Mouse (Mus musculus): ENCODE measurements around the gene Commd7. TPM values are rescaled to one million over a fixed set of nuclear protein-coding genes. Genes with fewer than 3 reads are reported as not detected.

The Commd7 gene
- polyA plus RNA-seq, 1 experiment: 16.2 TPM

- TF ChIP-seq POLR2A (IDR thresholded peaks at IDR 0.05; ENCODE audit: low read depth, low read length) (no peak), CTCF (IDR thresholded peaks at IDR 0.05; ENCODE audit: extremely low read depth, insufficient read length, insufficient replicate concordance, low read depth, low read length) (no peak)
- Histone ChIP-seq H3K4me1 (ENCODE audit: control insufficient read depth, insufficient read depth, insufficient read length, low read length) (peaks cover 30% of the 10 kb centered on the region), H3K27ac (ENCODE audit: insufficient read depth, low read depth, low read length) (no peak overlapping the region), H3K27me3 (ENCODE audit: control insufficient read depth, insufficient read depth, low read length) (no peaks in the 10 kb centered on the region), H3K4me3 (ENCODE audit: low read depth, low read length) (no peak overlapping the region), H3K36me3 (ENCODE audit: control insufficient read depth, insufficient read depth, low read length) (peaks cover 5% of the 10 kb centered on the region; the same call in 1 of the 2 replicates)
- 67% methylated on average over 14 of the region's 14 CpGs for WGBS
These were observed 21.9 kb downstream of the Commd7 start for GRCm38 (mm10) chr2:153610426-153611240.

DNA sequence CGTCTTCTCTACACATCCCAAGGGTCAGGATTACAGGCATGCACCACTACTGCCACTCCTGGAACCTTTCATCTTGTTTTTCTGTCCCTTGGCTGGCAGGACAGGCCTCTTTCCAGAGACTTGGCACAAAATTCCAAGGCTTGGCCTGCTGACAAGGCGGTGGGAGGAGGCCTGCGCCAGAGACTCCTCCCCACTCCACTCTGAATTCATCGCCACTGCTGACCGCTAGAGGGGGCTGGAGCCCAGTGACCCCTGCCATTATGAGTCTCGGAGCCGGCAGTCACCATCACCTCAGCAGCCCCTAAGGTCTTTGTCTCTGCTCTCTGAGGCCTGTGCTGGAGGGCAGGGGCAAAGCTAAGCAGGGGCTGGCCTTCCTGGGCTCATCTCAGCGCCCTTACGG lies 23.0 kb downstream of the Commd7 start:
- Histone ChIP-seq H3K4me1 (ENCODE audit: control insufficient read depth, insufficient read depth, insufficient read length, low read length) (peaks cover 30% of the 10 kb centered on the region), H3K27ac (ENCODE audit: insufficient read depth, low read depth, low read length) (no peak overlapping the region), H3K27me3 (ENCODE audit: control insufficient read depth, insufficient read depth, low read length) (no peaks in the 10 kb centered on the region), H3K4me3 (ENCODE audit: low read depth, low read length) (no peak overlapping the region), H3K36me3 (ENCODE audit: control insufficient read depth, insufficient read depth, low read length) (no peaks in the 10 kb centered on the region)
- 10% methylated on average over 9 of the region's 9 CpGs for WGBS
- TF ChIP-seq POLR2A (IDR thresholded peaks at IDR 0.05; ENCODE audit: low read depth, low read length) (no peak), CTCF (IDR thresholded peaks at IDR 0.05; ENCODE audit: extremely low read depth, insufficient read length, insufficient replicate concordance, low read depth, low read length) (peak; percentile 85)

DNA sequence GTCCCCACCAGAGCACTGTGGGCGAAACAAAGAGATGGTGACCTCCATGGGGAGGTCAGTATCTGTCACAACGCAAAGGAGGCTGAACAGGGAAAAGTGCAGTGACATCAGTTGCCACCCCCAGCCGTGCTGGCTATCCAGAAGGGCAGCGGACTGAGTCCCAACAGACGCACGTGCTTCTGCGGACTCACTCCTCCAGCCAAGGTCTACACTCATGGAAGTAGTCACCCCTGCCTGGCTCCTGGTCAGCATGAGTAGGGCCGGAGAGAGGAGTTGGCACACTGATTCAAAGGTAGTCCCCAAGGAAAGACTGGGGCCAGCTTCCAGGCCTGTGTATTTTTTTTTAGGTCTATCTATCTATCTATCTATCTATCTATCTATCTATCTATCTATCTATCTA lies 23.5 kb downstream of the Commd7 start:
- peaks cover 30% of the 10 kb centered on the region for H3K4me1 ChIP-seq (ENCODE audit: control insufficient read depth, insufficient read depth, insufficient read length, low read length)
- TF ChIP-seq POLR2A (IDR thresholded peaks at IDR 0.05; ENCODE audit: low read depth, low read length): no peak
- TF ChIP-seq CTCF (IDR thresholded peaks at IDR 0.05; ENCODE audit: extremely low read depth, insufficient read length, insufficient replicate concordance, low read depth, low read length): no peak
- WGBS: 80% methylated on average over 8 of the region's 8 CpGs
- H3K36me3 ChIP-seq (ENCODE audit: control insufficient read depth, insufficient read depth, low read length): no peaks in the 10 kb centered on the region
- no peaks in the 10 kb centered on the region for H3K27me3 ChIP-seq (ENCODE audit: control insufficient read depth, insufficient read depth, low read length)
- H3K27ac ChIP-seq (ENCODE audit: insufficient read depth, low read depth, low read length): no peak overlapping the region
- H3K4me3 ChIP-seq (ENCODE audit: low read depth, low read length): no peak overlapping the region

DNA sequence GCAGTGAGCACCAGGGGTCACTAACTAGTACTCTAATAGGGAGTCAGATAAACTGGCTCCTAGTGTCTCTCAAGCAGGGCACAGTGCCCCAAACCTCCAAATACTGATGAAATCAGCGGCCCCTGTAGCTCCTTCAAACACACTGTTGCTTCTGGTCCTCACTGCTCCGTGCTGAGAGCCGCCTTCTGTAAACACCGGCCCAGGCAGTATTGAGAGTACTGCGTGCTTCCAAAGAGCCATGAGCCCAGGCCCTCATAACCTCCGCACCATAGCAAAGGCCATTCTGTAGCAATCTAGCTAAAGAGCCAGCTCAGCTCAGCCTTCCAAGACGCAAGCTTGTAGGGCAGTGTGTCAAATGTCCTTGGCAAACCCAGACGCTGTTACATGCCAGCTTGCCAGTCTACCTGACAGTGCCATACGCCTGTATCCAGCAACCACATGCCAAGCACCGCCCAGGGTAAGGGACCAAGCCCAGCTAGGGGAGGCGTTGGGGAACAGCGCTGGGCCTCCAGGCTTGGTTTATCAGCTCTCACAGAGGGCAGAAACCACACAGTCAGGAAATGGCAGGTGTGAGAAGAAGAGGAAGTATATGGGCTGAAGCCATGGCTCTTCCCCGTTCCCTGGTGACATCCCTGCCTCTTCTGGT lies 24.6 kb downstream of the Commd7 start:
- Histone ChIP-seq H3K4me1 (ENCODE audit: control insufficient read depth, insufficient read depth, insufficient read length, low read length) (peaks cover 30% of the 10 kb centered on the region), H3K27me3 (ENCODE audit: control insufficient read depth, insufficient read depth, low read length) (no peaks in the 10 kb centered on the region), H3K36me3 (ENCODE audit: control insufficient read depth, insufficient read depth, low read length) (no peaks in the 10 kb centered on the region), H3K27ac (ENCODE audit: insufficient read depth, low read depth, low read length) (0 out of 2 replicates have a peak overlapping the region, but pooled peaks have one; percentile 1), H3K4me3 (ENCODE audit: low read depth, low read length) (no peak overlapping the region)
- 20% methylated on average over 13 of the region's 13 CpGs for WGBS
- TF ChIP-seq POLR2A (IDR thresholded peaks at IDR 0.05; ENCODE audit: low read depth, low read length) (no peak), CTCF (IDR thresholded peaks at IDR 0.05; ENCODE audit: extremely low read depth, insufficient read length, insufficient replicate concordance, low read depth, low read length) (no peak)

GRCm38 (mm10) chr2:153606421-153606820 lies 26.2 kb downstream of the Commd7 start:
- no peak overlapping the region for H3K4me3 ChIP-seq (ENCODE audit: low read depth, low read length)
- peak; percentile 44; the same call in 1 of the 2 replicates for TF ChIP-seq CTCF (IDR thresholded peaks at IDR 0.05; ENCODE audit: extremely low read depth, insufficient read length, insufficient replicate concordance, low read depth, low read length)
- TF ChIP-seq POLR2A (IDR thresholded peaks at IDR 0.05; ENCODE audit: low read depth, low read length): no peak
- H3K27me3 ChIP-seq (ENCODE audit: control insufficient read depth, insufficient read depth, low read length): no peaks in the 10 kb centered on the region
- peak overlapping the region; percentile 57 for H3K27ac ChIP-seq (ENCODE audit: insufficient read depth, low read depth, low read length)
- WGBS: 66% methylated on average over 3 of the region's 3 CpGs
- H3K36me3 ChIP-seq (ENCODE audit: control insufficient read depth, insufficient read depth, low read length): no peaks in the 10 kb centered on the region
- peaks cover 30% of the 10 kb centered on the region for H3K4me1 ChIP-seq (ENCODE audit: control insufficient read depth, insufficient read depth, insufficient read length, low read length)

- H3K4me1 ChIP-seq (ENCODE audit: control insufficient read depth, insufficient read depth, insufficient read length, low read length): peaks cover 28% of the 10 kb centered on the region
- H3K4me3 ChIP-seq (ENCODE audit: low read depth, low read length): no peak overlapping the region
- H3K36me3 ChIP-seq (ENCODE audit: control insufficient read depth, insufficient read depth, low read length): no peaks in the 10 kb centered on the region
- WGBS: 39% methylated on average over 4 of the region's 4 CpGs
- TF ChIP-seq POLR2A (IDR thresholded peaks at IDR 0.05; ENCODE audit: low read depth, low read length): no peak
- TF ChIP-seq CTCF (IDR thresholded peaks at IDR 0.05; ENCODE audit: extremely low read depth, insufficient read length, insufficient replicate concordance, low read depth, low read length): no peak
- H3K27me3 ChIP-seq (ENCODE audit: control insufficient read depth, insufficient read depth, low read length): no peaks in the 10 kb centered on the region
- no peak overlapping the region for H3K27ac ChIP-seq (ENCODE audit: insufficient read depth, low read depth, low read length)
These were observed 28.9 kb downstream of the Commd7 start for GRCm38 (mm10) chr2:153603724-153604123.

Measured in small intestine, adult 2 months (tissue).